Mouse (Mus musculus) ES-CJ7 (cell line): ENCODE measurements at regions not wholly inside any gene's neighbourhood (a gene's known extent, or its start where the extent isn't known, plus 50 kb on each side); places are given as distances from the start of the nearest gene placed in this dataset.

ENCODE experiments used
- DNase-seq: peaks from one replicate; pipeline ENCODE4 v3.0.0; 2011; ENCODE audit warnings: low read depth, low spot score

GRCm38 (mm10) chr7:96081676-96082075, 89.4 kb upstream of the Tenm4 start:
- DNase-seq: no peak

DNA sequence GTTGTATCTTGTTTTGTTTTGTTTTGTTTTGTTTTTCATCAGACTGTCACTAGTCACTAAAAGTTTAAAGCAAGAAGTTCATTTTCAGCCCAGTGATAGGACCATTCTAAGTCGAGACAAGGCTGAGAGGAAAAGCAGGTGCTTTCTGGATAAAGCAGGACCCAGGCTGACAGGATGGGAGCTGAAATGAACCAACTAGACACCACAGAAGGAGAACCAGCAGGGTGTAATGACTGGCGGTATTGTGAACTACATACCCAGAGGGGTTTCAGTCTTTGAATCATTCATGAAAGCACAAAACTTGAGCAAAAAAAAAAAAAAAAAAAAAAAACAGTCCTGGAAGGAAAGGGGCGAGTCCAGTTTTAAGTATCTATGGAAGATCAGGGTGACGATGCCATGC, 75.9 kb upstream of the Tenm4 start:
- no peak for DNase-seq

DNA sequence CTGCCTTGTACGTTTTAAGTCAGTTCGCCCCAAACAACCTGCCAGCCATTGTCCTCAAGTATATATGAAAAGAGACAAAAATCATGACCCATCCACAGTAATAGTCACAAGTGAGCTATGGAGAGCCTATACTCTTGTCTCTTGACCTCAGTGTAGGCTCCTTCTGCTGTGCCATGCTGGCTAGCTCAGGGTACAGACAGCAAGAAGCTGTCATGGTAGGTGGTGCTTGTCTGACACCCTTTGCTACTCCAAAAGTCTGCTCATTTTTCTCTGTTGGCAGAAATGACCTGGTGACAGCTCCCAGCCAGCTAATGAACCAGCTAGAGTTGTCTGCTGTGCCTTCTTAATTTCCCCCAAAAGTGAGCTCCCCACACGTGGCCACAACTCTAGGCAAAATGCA, 75.3 kb upstream of the Tenm4 start:
- DNase-seq: no peak

- no peak for DNase-seq
Observed at GRCm38 (mm10) chr7:96098686-96099376, 72.2 kb upstream of the Tenm4 start.

GRCm38 (mm10) chr7:96102727-96103126, 68.3 kb upstream of the Tenm4 start:
- no peak for DNase-seq

GRCm38 (mm10) chr7:96108768-96109167, 62.3 kb upstream of the Tenm4 start:
- DNase-seq: no peak

- no peak for DNase-seq
Observed at GRCm38 (mm10) chr7:96120142-96120541, 50.9 kb upstream of the Tenm4 start.
